Mouse (Mus musculus) ES-Bruce4 (cell line): ENCODE results near the gene Slu7.

ENCODE experiments used
- CTCF ChIP-seq: IDR thresholded peaks from one replicate; pipeline ENCODE4 v1.8.1; 2011; ENCODE audit warnings: low read depth, low read length
- EP300 ChIP-seq: IDR thresholded peaks from 2 replicates; pipeline ENCODE4 v1.6.1; 2011; ENCODE audit warnings: low read depth, low read length; ENCODE audit not compliant: insufficient read depth
- POLR2A ChIP-seq: IDR thresholded peaks from one replicate; pipeline ENCODE4 v1.8.1; 2011; ENCODE audit warnings: low read length; ENCODE audit not compliant: insufficient read depth

DNA sequence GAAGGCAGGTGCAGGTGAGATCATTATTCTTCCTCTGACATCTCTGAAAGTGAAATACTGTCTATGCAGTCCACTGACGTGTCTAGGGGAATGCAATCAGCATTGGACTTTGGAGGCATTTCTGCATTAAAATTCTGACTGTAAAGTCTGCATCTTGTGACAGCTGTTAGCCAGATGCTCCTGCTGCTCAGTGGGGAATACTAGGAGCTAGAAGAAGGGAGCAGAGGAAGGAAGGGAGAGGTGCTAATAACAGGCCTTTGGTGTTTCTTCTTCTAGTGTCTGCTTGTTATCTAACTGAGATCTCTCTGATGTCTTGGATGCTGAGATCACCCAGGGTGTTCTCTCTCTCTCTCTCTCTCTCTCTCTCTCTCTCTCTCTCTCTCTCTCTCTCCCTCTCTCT, 39.6 kb downstream of the Slu7 start:
- TF ChIP-seq CTCF (no peak), POLR2A (no peak), EP300 (no peak)
